Mouse (Mus musculus): Measurements from ENCODE around the gene Tecta.

DNA sequence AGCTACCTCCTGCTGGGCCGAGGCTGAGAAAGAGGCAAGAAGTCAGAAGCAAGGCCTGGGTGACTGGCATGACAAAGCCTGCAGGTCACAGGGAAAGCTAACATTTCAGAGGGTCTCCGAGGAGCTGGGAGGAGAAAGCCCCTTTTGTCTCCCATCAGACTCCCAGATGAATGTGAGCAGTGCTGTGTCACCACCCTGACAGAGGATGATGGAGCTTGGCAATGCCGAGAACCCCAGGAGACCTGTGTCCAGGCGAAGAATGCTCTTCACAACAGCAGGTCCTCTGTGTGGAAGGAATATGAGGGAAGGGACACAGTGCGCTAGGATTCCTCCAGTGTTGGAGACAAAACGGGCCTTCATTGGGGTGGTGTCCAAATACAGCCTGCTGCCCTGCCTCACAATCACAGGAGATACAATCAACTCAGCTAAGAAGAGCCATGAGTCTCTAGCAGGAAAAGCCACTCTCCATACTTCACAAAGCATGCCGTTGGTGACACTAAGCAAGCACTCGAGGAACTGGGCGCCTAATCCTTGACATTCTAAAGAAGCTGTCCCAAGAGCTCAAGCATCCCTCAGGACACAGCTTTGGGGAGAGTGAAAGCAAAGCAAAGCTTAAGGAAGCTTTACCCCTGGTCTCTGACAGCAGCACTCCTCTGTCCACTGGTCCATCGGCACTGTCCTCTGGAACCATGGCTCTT is 27.1 kb upstream of the Tecta start:
- TF ChIP-seq CTCF (IDR thresholded peaks at IDR 0.05; ENCODE audit: control insufficient read depth, insufficient read depth, insufficient read length) (no peak), MYOD1 (IDR thresholded peaks at IDR 0.05; ENCODE audit: control insufficient read depth, insufficient read length, low read depth) (no peak), USF1 (IDR thresholded peaks at IDR 0.05; ENCODE audit: low read depth) (no peak), MAX (IDR thresholded peaks at IDR 0.05) (no peak), CEBPB (IDR thresholded peaks at IDR 0.05; ENCODE audit: low read depth) (no peak), MYOG (IDR thresholded peaks at IDR 0.05; ENCODE audit: control insufficient read depth, extremely low read depth, insufficient read length) (no peak)
